Mouse (Mus musculus) liver, embryonic 16.5 days (tissue): Measurements from ENCODE around the gene Irx4. TPM values are rescaled to one million over a fixed set of nuclear protein-coding genes. Genes with fewer than 3 reads are reported as not detected.
A peak's percentile ranks its signal among the peaks of the same experiment; 100 is the strongest.

Source experiments
- ATAC-seq: fragments of 200-750 bp; cut with Nextera tagmentation; 2 replicates; pipeline ENCODE4 v1.8.0; 2017; ENCODE audit warnings: low read depth, mild to moderate bottlenecking, moderate number of reproducible peaks, moderate library complexity
- H3K27ac ChIP-seq: fragments of 300-500 bp; sonication (generic); 2 replicates; pipeline ENCODE4 v1.5.1; 2014; ENCODE audit warnings: mild to moderate bottlenecking, low read length
- H3K27me3 ChIP-seq: fragments of 300-500 bp; sonication (generic); 2 replicates; pipeline ENCODE4 v1.6.1; 2014; ENCODE audit warnings: low read depth, low read length, mixed read lengths; ENCODE audit not compliant: control insufficient read depth, insufficient read depth
- H3K36me3 ChIP-seq: fragments of 300-500 bp; sonication (generic); 2 replicates; pipeline ENCODE4 v1.6.1; 2014; ENCODE audit warnings: mild to moderate bottlenecking; ENCODE audit not compliant: control insufficient read depth, insufficient read depth
- H3K4me1 ChIP-seq: fragments of 300-500 bp; sonication (generic); 2 replicates; pipeline ENCODE4 v1.6.1; 2014; ENCODE audit warnings: low read depth, low read length, mixed read lengths; ENCODE audit not compliant: control insufficient read depth
- H3K4me2 ChIP-seq: fragments of 300-500 bp; sonication (generic); 2 replicates; pipeline ENCODE4 v1.6.1; 2014; ENCODE audit warnings: low read depth, low read length, mixed read lengths
- H3K4me3 ChIP-seq: fragments of 300-500 bp; sonication (generic); 2 replicates; pipeline ENCODE4 v1.5.1; 2014; ENCODE audit warnings: low read depth, mild to moderate bottlenecking, low read length
- H3K9ac ChIP-seq: fragments of 300-500 bp; sonication (generic); 2 replicates; pipeline ENCODE4 v1.6.1; 2014; ENCODE audit warnings: low read depth, low read length
- H3K9me3 ChIP-seq: fragments of 300-500 bp; sonication (generic); replicated peaks from 2 replicates; pipeline ENCODE4 v1.6.1; 2016; ENCODE audit warnings: low read length; ENCODE audit not compliant: control insufficient read depth
- WGBS: fragments of 180-500 bp; shearing (Covaris S2); extraction: QIAGEN DNeasy Blood & Tissue Kit; methylation state at CpG from one replicate; pipeline ENCODE4 v1.1.7; 2014; ENCODE audit not compliant: insufficient replicate concordance; 5-methylcytosine and 5-hydroxymethylcytosine counted together
- polyA plus RNA-seq: library from polyadenylated mRNA; unstranded; fragments of >200 nt; fragmentation: Nextera tagmentation; extraction: Ambion mirVana; gene quantifications from 2 replicates; pipeline ENCODE4 v1.2.1, GENCODE M21; 2015

Gene Irx4
- polyA plus RNA-seq, 1 experiment from 2014 or later = not detected

- no peak overlapping the region for H3K9ac ChIP-seq
- no peaks in the 10 kb centered on the region for H3K9me3 ChIP-seq
- H3K27ac ChIP-seq = no peak overlapping the region
- WGBS = 11% methylated on average over 10 of the region's 10 CpGs
- H3K4me3 ChIP-seq = no peak overlapping the region
- no peaks in the 10 kb centered on the region for H3K4me1 ChIP-seq
- no peak for ATAC-seq
- H3K36me3 ChIP-seq = no peaks in the 10 kb centered on the region
- no peak overlapping the region for H3K4me2 ChIP-seq
- peaks cover 70% of the 10 kb centered on the region for H3K27me3 ChIP-seq
Measured at GRCm38 (mm10) chr13:73259577-73260353, 514 bp upstream of the Irx4 start.

GRCm38 (mm10) chr13:73261036-73261730, 904 bp downstream of the Irx4 start:
- Histone ChIP-seq H3K9ac (no peak overlapping the region), H3K36me3 (no peaks in the 10 kb centered on the region), H3K9me3 (no peaks in the 10 kb centered on the region), H3K4me1 (no peaks in the 10 kb centered on the region), H3K27ac (no peak overlapping the region), H3K27me3 (peaks cover 82% of the 10 kb centered on the region), H3K4me3 (no peak overlapping the region), H3K4me2 (no peak overlapping the region)
- ATAC-seq = no peak
- 9% methylated on average over 25 of the region's 25 CpGs for WGBS

- Histone ChIP-seq H3K9me3 (no peaks in the 10 kb centered on the region), H3K27ac (no peak overlapping the region), H3K36me3 (no peaks in the 10 kb centered on the region), H3K4me1 (no peaks in the 10 kb centered on the region), H3K4me3 (no peak overlapping the region), H3K4me2 (no peak overlapping the region), H3K27me3 (peaks cover 89% of the 10 kb centered on the region), H3K9ac (no peak overlapping the region)
- no peak for ATAC-seq
- WGBS = 22% methylated on average over 2 of the region's 2 CpGs
Measured at GRCm38 (mm10) chr13:73261881-73262280, 1.6 kb downstream of the Irx4 start.

DNA sequence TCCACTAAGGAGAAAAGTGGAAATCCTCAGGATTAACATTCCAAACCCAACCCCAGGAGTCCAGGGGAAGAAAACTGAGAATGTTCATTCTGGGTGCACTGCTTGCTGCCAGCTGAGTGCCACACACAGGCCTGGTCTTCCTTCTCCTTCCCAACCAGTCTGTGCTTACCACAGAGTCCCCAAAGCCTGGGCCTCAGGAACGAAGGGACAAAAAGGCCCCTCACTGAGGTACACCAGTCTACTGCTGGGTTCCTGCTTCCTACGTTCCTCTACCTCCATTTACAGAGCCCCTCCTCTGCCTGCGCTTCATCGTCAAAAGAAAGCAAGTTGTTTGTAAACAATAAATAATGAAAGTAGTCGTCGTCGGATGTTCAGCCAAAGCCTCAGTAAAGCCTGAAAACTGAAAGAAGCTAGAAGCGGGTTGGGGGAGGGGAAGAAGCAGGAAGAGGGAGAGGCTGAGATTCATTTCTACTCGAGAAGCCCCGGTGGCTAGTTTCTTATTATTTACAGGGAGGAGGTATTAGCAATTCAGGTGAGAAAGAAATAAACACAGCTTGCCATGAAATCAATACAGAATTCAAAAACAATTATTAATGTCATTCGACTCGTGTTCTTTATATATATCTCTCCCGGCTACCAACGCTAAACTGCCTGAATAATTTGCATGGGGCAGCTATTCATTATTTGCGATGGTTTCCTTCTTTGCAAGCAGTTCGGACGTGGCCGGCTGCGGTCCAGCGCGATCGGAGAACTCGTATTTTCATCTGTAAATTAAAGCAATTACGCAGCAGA, 2.3 kb downstream of the Irx4 start:
- H3K4me3 ChIP-seq = no peak overlapping the region
- no peak overlapping the region for H3K27ac ChIP-seq
- 3% methylated on average over 24 of the region's 24 CpGs for WGBS
- no peak overlapping the region for H3K9ac ChIP-seq
- no peaks in the 10 kb centered on the region for H3K4me1 ChIP-seq
- H3K36me3 ChIP-seq = no peaks in the 10 kb centered on the region
- no peaks in the 10 kb centered on the region for H3K9me3 ChIP-seq
- H3K4me2 ChIP-seq = no peak overlapping the region
- H3K27me3 ChIP-seq = peaks cover 93% of the 10 kb centered on the region
- ATAC-seq = no peak

DNA sequence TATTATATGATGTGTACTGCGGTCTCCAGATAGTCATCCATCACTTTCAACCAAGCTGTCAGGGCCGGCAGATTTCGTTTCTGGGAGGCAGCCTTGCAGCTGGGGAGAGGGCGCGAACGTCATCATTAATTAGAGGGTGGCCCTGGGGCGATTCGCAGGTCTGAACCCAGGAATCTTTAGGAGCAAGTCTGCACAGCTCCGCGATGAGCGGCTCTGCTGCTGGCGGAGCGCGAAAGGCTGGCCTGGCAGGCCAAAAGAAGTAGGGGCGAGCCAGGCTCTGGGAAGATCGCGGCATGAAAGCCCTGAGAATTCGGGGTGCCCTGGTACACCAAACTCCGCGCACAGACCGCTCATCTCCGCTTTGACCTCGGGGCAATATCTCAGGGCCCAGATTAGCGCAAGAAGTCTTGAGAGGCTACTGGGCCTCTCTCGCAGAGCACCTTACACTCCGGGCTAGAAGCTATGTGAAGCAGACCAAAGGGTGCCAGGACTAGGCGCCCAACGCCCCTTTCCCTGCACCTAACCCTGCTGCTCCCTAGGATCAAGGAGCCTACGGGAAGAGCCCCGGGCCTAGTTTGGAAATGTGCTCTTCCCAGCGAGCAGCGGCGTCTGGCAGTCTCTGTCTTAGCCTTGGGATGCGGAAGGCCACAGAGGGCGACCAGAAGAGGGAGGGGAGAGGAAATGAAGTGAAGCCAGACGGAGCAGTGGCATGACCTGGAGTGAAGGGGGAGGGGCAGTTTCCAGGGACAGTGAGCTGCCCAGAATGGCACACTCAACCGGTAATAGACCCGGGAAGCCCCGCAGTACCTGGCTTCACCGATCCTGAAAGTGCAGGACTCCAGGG, 3.1 kb downstream of the Irx4 start:
- no peak overlapping the region for H3K4me2 ChIP-seq
- H3K9ac ChIP-seq = no peak overlapping the region
- no peaks in the 10 kb centered on the region for H3K4me1 ChIP-seq
- H3K27ac ChIP-seq = no peak overlapping the region
- 2% methylated on average over 40 of the region's 40 CpGs for WGBS
- H3K4me3 ChIP-seq = no peak overlapping the region
- H3K36me3 ChIP-seq = no peaks in the 10 kb centered on the region
- H3K27me3 ChIP-seq = peaks cover 96% of the 10 kb centered on the region
- ATAC-seq = no peak
- H3K9me3 ChIP-seq = no peaks in the 10 kb centered on the region

GRCm38 (mm10) chr13:73264166-73264735, 4.0 kb downstream of the Irx4 start:
- no peaks in the 10 kb centered on the region for H3K36me3 ChIP-seq
- H3K4me3 ChIP-seq = no peak overlapping the region
- H3K9me3 ChIP-seq = no peaks in the 10 kb centered on the region
- no peak overlapping the region for H3K9ac ChIP-seq
- no peak overlapping the region for H3K27ac ChIP-seq
- H3K4me1 ChIP-seq = no peaks in the 10 kb centered on the region
- WGBS = 4% methylated on average over 29 of the region's 29 CpGs
- no peak for ATAC-seq
- H3K4me2 ChIP-seq = no peak overlapping the region
- H3K27me3 ChIP-seq = peaks cover 99% of the 10 kb centered on the region

DNA sequence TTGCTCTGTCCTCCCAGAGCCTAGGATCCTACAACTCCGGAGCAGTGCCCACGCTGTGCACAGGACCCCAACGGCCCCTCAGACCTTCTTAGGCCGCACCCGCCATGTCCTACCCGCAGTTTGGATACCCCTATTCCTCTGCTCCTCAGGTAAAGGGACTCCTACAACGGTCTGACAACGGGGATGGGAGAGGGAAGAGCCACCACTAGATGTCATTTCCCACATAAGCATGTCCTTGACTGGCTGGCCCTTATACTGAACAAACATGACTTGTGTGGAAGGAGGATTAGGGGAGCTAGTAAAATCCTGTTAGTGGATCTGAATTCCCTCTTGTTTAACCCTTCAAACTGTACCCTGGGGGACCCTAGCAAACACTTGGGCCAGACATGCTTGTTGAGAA, 4.6 kb downstream of the Irx4 start:
- no peak overlapping the region for H3K27ac ChIP-seq
- H3K9me3 ChIP-seq = no peaks in the 10 kb centered on the region
- no peak overlapping the region for H3K4me2 ChIP-seq
- H3K27me3 ChIP-seq = peaks cover 99% of the 10 kb centered on the region
- WGBS = 19% methylated on average over 8 of the region's 8 CpGs
- no peaks in the 10 kb centered on the region for H3K4me1 ChIP-seq
- no peak overlapping the region for H3K9ac ChIP-seq
- no peaks in the 10 kb centered on the region for H3K36me3 ChIP-seq
- ATAC-seq = no peak
- no peak overlapping the region for H3K4me3 ChIP-seq

DNA sequence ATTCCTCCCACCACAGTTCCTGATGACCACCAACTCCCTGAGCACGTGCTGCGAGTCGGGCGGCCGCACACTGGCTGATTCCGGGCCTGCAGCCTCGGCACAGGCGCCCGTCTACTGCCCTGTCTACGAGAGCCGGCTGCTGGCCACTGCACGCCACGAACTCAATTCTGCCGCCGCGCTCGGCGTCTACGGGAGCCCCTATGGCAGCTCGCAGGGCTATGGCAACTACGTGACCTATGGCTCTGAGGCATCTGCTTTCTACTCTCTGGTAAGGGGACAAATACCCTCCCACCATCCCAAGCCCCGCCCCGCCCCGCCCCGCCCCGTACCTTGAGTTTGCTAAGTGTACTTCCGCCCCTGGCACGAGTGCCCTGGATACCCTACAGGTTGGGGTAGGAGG, 5.2 kb downstream of the Irx4 start:
- ATAC-seq = no peak
- H3K9ac ChIP-seq = no peak overlapping the region
- 0 out of 2 replicates have a peak overlapping the region, but pooled peaks have one; percentile 17 for H3K4me2 ChIP-seq
- no peaks in the 10 kb centered on the region for H3K4me1 ChIP-seq
- no peak overlapping the region for H3K4me3 ChIP-seq
- no peaks in the 10 kb centered on the region for H3K36me3 ChIP-seq
- H3K27me3 ChIP-seq = peaks cover 99% of the 10 kb centered on the region
- H3K9me3 ChIP-seq = no peaks in the 10 kb centered on the region
- WGBS = 3% methylated on average over 28 of the region's 28 CpGs
- H3K27ac ChIP-seq = no peak overlapping the region
